Mouse (Mus musculus) kidney, postnatal 0 days (tissue): ENCODE measurements around the gene Nptxr. TPM values are rescaled to one million over a fixed set of nuclear protein-coding genes. Genes with fewer than 3 reads are reported as not detected.

Experiments used
- ATAC-seq: fragments of 200-750 bp; cut with Nextera tagmentation; replicated peaks from 2 replicates; pipeline ENCODE4 v1.8.0; 2017; ENCODE audit warnings: low read depth, moderate number of reproducible peaks, moderate TSS enrichment, moderate library complexity; ENCODE audit not compliant: low FRiP score
- DNase-seq: peaks from one replicate; pipeline ENCODE4 v3.0.0-alpha.2; 2016; ENCODE audit warnings: low spot score
- H3K27ac ChIP-seq: fragments of 300-500 bp; sonication (generic); 2 replicates; pipeline ENCODE4 v1.5.1; 2014; ENCODE audit warnings: mild to moderate bottlenecking
- H3K27me3 ChIP-seq: fragments of 300-500 bp; sonication (generic); 2 replicates; pipeline ENCODE4 v1.6.1; 2014; ENCODE audit warnings: low read length, mixed read lengths; ENCODE audit not compliant: insufficient read depth
- H3K36me3 ChIP-seq: fragments of 300-500 bp; sonication (generic); 2 replicates; pipeline ENCODE4 v1.6.1; 2014; ENCODE audit warnings: low read length, mixed read lengths; ENCODE audit not compliant: insufficient read depth
- H3K4me1 ChIP-seq: fragments of 300-500 bp; sonication (generic); replicated peaks from 2 replicates; pipeline ENCODE4 v1.6.1; 2014; ENCODE audit warnings: antibody characterized with exemption, low read length, mixed read lengths; ENCODE audit not compliant: insufficient read depth
- H3K4me2 ChIP-seq: fragments of 300-500 bp; sonication (generic); 2 replicates; pipeline ENCODE4 v1.6.1; 2014; ENCODE audit warnings: mild to moderate bottlenecking, low read length, moderate library complexity, mixed read lengths
- H3K4me3 ChIP-seq: fragments of 300-500 bp; sonication (generic); replicated peaks from 2 replicates; pipeline ENCODE4 v1.5.1; 2014; ENCODE audit warnings: low read depth, low read length
- H3K9ac ChIP-seq: fragments of 300-500 bp; sonication (generic); 2 replicates; pipeline ENCODE4 v1.6.1; 2014; ENCODE audit warnings: low read depth, low read length
- H3K9me3 ChIP-seq: fragments of 300-500 bp; sonication (generic); replicated peaks from 2 replicates; pipeline ENCODE4 v1.6.1; 2016; ENCODE audit warnings: low read length, inconsistent platforms, mixed read lengths
- CTCF ChIP-seq: IDR thresholded peaks from 2 replicates; pipeline ENCODE4 v1.5.1; 2016; ENCODE audit warnings: antibody characterized with exemption, low read depth, mild to moderate bottlenecking, moderate library complexity
- WGBS: fragments of 180-500 bp; shearing (Covaris S2); extraction: QIAGEN DNeasy Blood & Tissue Kit; methylation state at CpG from one replicate; pipeline ENCODE4 v1.1.7; 2014; 5-methylcytosine and 5-hydroxymethylcytosine counted together
- polyA plus RNA-seq: library from polyadenylated mRNA; unstranded; fragments of >200 nt; fragmentation: Nextera tagmentation; extraction: Ambion mirVana; gene quantifications from 2 replicates; pipeline ENCODE4 v1.2.1, GENCODE M21; 2015

Gene Nptxr
- 1.1 and 1.4 TPM in 2 replicates for polyA plus RNA-seq

- WGBS: under 1% methylated on average over 70 of the region's 91 CpGs
- Histone ChIP-seq H3K4me3 (peak within 1 kb of the TSS; percentile 50), H3K4me1 (0 out of 2 replicates have a peak, but pooled peaks cover 3% of the 10 kb centered on the region), H3K9ac (peak within 1 kb of the TSS; percentile 56), H3K27ac (no peak within 1 kb of the TSS), H3K4me2 (peak within 1 kb of the TSS; percentile 88), H3K27me3 (peaks cover 27% of the 10 kb centered on the region), H3K9me3 (no peaks in the 10 kb centered on the region), H3K36me3 (no peaks in the 10 kb centered on the region)
- ATAC-seq: peak; percentile 66
- TF ChIP-seq CTCF: no peak
- DNase-seq: peak; percentile 50
Measured at GRCm38 (mm10) chr15:79804352-79805071, at the start of gene Nptxr. Nptxr (minus strand) TSS chr15:79804766.

DNA sequence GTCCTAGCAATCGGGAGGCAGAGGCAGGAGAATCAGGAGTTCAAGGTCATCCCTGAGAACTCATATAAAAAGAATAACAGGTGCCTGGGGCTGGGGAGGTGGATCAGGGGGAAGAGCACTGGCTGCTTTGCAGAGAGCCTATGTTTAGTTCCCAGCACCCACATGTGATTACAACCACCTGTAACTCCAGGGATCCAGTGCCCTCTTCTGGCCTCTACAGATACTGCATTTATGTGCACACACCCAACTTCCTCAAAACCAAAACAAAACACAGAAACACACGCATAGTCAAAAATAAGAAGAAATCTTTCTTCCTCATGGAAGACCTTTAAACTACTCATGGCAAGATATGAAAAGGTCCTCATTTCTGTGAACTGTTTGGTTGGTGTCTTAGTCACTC lies 45.6 kb upstream of the Nptxr start:
- 0 out of 2 replicates have a peak, but pooled peaks have one; percentile 7 for TF ChIP-seq CTCF
- WGBS: 92% methylated on average over 2 of the region's 2 CpGs
- ATAC-seq: no peak

DNA sequence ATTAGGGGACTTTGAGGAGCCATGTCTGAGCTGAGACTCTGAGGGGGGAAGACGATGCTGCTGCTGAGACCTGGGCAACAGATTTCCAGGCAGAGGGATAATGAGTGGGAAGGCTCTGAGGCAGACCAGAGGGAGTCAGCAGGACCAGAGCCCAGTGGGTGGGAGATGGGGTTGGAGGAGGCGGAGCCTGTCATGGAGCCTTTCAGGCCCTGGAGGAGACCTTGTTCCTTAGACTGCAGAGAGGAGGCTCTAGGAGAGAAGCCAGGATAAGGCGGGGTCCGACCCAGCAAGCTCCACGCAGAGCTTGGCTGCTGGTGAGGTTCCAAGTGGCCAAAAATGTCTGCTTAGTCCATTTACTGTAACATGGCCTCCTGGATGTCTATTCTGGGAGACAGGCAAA lies 42.5 kb upstream of the Nptxr start:
- ATAC-seq (no peak), DNase-seq (peak; percentile 50)
- 29% methylated on average over 5 of the region's 5 CpGs for WGBS
- Histone ChIP-seq H3K27me3 (no peaks in the 10 kb centered on the region), H3K9ac (no peak overlapping the region), H3K4me2 (no peak overlapping the region), H3K9me3 (no peaks in the 10 kb centered on the region), H3K27ac (0 out of 2 replicates have a peak overlapping the region, but pooled peaks have one; percentile 31), H3K4me1 (0 out of 2 replicates have a peak, but pooled peaks cover 3% of the 10 kb centered on the region), H3K4me3 (no peak overlapping the region), H3K36me3 (no peaks in the 10 kb centered on the region)
- TF ChIP-seq CTCF: no peak

More for the DNA sequence above, 45.6 kb upstream of the Nptxr start:
- no peak overlapping the region for H3K27ac ChIP-seq
- no peaks in the 10 kb centered on the region for H3K9me3 ChIP-seq
- no peaks in the 10 kb centered on the region for H3K27me3 ChIP-seq
- no peaks in the 10 kb centered on the region for H3K36me3 ChIP-seq
- H3K4me3 ChIP-seq: no peak overlapping the region
- no peak for DNase-seq
- H3K4me1 ChIP-seq: 0 out of 2 replicates have a peak, but pooled peaks cover 3% of the 10 kb centered on the region
- no peak overlapping the region for H3K4me2 ChIP-seq
- no peak overlapping the region for H3K9ac ChIP-seq

GRCm38 (mm10) chr15:79845986-79846385 lies 41.4 kb upstream of the Nptxr start:
- ATAC-seq (no peak), DNase-seq (no peak)
- H3K4me1 ChIP-seq: 0 out of 2 replicates have a peak, but pooled peaks cover 3% of the 10 kb centered on the region
- WGBS: 50% methylated on average over 4 of the region's 4 CpGs
- no peak for TF ChIP-seq CTCF
- H3K9me3 ChIP-seq: no peaks in the 10 kb centered on the region
- H3K27me3 ChIP-seq: no peaks in the 10 kb centered on the region
- H3K27ac ChIP-seq: no peak overlapping the region
- no peak overlapping the region for H3K9ac ChIP-seq
- no peak overlapping the region for H3K4me2 ChIP-seq
- H3K36me3 ChIP-seq: no peaks in the 10 kb centered on the region
- H3K4me3 ChIP-seq: no peak overlapping the region

DNA sequence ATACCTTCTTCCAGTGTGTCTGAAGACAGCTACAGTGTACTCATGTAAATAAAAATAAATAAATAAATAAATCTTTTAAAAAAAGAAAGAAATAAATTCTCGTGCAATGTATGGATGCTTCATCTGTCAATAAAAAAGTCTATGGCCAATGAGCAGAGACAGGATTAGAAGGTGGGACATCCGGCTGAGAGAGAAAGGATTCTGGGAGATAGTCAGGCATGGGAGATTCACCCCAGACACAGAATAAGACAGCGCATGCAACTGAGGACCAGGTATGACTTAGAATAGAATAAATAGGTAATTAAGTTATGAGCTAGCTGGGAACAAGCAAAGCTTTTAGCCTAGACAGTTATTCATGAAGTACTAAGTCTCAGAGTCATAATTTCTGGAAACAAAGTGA lies 38.4 kb upstream of the Nptxr start:
- no peak for TF ChIP-seq CTCF
- WGBS: 91% methylated on average over 3 of the region's 3 CpGs
- H3K4me1 ChIP-seq: 0 out of 2 replicates have a peak, but pooled peaks cover 3% of the 10 kb centered on the region

GRCm38 (mm10) chr15:79840281-79840680 lies 35.7 kb upstream of the Nptxr start:
- Histone ChIP-seq H3K9me3 (no peaks in the 10 kb centered on the region), H3K4me2 (no peak overlapping the region), H3K4me3 (no peak overlapping the region), H3K27ac (no peak overlapping the region), H3K27me3 (no peaks in the 10 kb centered on the region), H3K36me3 (no peaks in the 10 kb centered on the region), H3K9ac (no peak overlapping the region), H3K4me1 (no peaks in the 10 kb centered on the region)
- ATAC-seq: no peak
- no peak for TF ChIP-seq CTCF
- DNase-seq: no peak
- 39% methylated on average over 2 of the region's 2 CpGs for WGBS

More for the DNA sequence above, 38.4 kb upstream of the Nptxr start:
- Histone ChIP-seq H3K4me3 (no peak overlapping the region), H3K9me3 (no peaks in the 10 kb centered on the region), H3K4me2 (no peak overlapping the region), H3K27me3 (no peaks in the 10 kb centered on the region), H3K27ac (no peak overlapping the region), H3K36me3 (no peaks in the 10 kb centered on the region), H3K9ac (no peak overlapping the region)
- DNase-seq: no peak
- no peak for ATAC-seq
